Mouse (Mus musculus): Measurements from ENCODE around the gene Lsp1. TPM values are rescaled to one million over a fixed set of nuclear protein-coding genes. Genes with fewer than 3 reads are reported as not detected.

Lsp1 gene
- polyA plus RNA-seq, 2 experiments = 45.8 to 102 TPM

DNA sequence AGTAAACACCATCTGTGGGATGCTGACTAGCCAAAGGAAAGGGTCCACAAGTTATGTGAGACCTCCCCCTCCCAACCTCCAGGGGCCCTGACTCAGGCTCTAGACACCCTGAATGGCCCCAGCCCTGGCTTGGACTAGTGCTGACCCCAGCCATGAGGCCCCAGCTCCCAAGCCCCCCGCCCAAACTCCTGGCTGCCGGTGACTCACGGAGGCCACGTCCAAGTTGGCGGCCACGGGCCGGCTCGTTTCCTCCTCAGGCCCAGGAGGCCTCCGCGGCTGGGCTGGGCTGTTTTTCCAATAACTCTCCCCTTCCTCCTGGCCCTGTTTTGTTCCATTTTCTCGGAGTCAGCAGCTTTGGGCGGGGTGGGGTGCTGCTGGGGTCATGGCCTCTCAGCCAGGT lies 24.2 kb downstream of the Lsp1 start:
- TF ChIP-seq POLR2A (IDR thresholded peaks at IDR 0.05; ENCODE audit: borderline replicate concordance, extremely low read depth, insufficient read depth, insufficient read length) = no peak
- 62% methylated on average over 12 of the region's 12 CpGs for WGBS
- Histone ChIP-seq H3K4me3 (replicated peaks; ENCODE audit: low read length) (no peak overlapping the region), H3K9me3 (ENCODE audit: control insufficient read depth, low read length) (no peaks in the 10 kb centered on the region), H3K27me3 (ENCODE audit: control insufficient read depth, insufficient read depth, low read length) (no peaks in the 10 kb centered on the region), H3K36me3 (ENCODE audit: control insufficient read depth, insufficient read depth, low read length) (peaks cover 21% of the 10 kb centered on the region), H3K9ac (ENCODE audit: low read depth, low read length, severe bottlenecking) (no peak overlapping the region), H3K27ac (replicated peaks; ENCODE audit: low read depth, low read length) (peak overlapping the region; percentile 92), H3K4me1 (ENCODE audit: control insufficient read depth, insufficient read depth, low read length) (peaks cover 82% of the 10 kb centered on the region), H3K4me2 (replicated peaks; ENCODE audit: low read depth, low read length, severe bottlenecking) (no peak overlapping the region)
- DNase-seq (ENCODE audit: low spot score) (peak; percentile 58), ATAC-seq (ENCODE audit: low FRiP score, low read depth) (no peak)

- peak overlapping the region; percentile 5; the same call in 1 of the 2 replicates for H3K4me2 ChIP-seq (replicated peaks; ENCODE audit: low read depth, low read length, severe bottlenecking)
- peak; percentile 51 for ATAC-seq (ENCODE audit: low FRiP score, low read depth)
Measured at GRCm38 (mm10) chr7:142486751-142487162, 26.1 kb downstream of the Lsp1 start.

DNA sequence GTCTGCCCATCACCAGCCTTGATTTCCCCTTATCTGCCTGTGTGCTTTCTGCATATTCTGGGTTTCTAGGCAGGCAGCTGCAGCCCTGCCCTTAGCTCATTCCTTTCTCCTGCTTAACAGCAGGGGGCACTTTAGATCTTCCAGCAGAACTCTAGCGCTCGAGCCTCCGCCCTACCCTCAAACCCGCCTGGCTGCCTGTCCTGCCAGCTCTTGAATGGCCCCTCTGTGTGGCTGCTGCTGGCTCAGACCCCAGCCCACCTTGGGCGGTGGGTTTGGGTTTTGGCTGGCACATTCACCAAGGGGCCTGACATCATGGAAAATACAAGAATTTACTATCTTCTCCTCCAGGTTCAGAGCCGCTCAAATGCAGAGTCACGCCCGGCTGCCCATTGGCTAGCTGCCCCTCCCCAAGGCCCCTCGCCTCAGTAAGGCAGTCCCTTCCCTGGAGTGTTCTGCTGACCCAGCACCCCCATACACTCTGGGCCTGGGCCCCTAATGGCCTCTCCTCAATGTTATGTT lies 26.8 kb downstream of the Lsp1 start:
- H3K4me2 ChIP-seq (replicated peaks; ENCODE audit: low read depth, low read length, severe bottlenecking) = no peak overlapping the region; the same call in 1 of the 2 replicates
- peak; percentile 92 for DNase-seq (ENCODE audit: low spot score)
- TF ChIP-seq POLR2A (IDR thresholded peaks at IDR 0.05; ENCODE audit: borderline replicate concordance, extremely low read depth, insufficient read depth, insufficient read length) = no peak
- no peaks in the 10 kb centered on the region for H3K27me3 ChIP-seq (ENCODE audit: control insufficient read depth, insufficient read depth, low read length)
- H3K9ac ChIP-seq (ENCODE audit: low read depth, low read length, severe bottlenecking) = 0 out of 2 replicates have a peak overlapping the region, but pooled peaks have one; percentile 2
- peaks cover 41% of the 10 kb centered on the region for H3K36me3 ChIP-seq (ENCODE audit: control insufficient read depth, insufficient read depth, low read length)
- H3K4me3 ChIP-seq (replicated peaks; ENCODE audit: low read length) = no peak overlapping the region
- peak overlapping the region; percentile 92 for H3K27ac ChIP-seq (replicated peaks; ENCODE audit: low read depth, low read length)
- WGBS = 7% methylated on average over 9 of the region's 9 CpGs
- peak; percentile 73 for ATAC-seq (ENCODE audit: low FRiP score, low read depth)
- no peaks in the 10 kb centered on the region for H3K9me3 ChIP-seq (ENCODE audit: control insufficient read depth, low read length)
- peaks cover 60% of the 10 kb centered on the region for H3K4me1 ChIP-seq (ENCODE audit: control insufficient read depth, insufficient read depth, low read length)

More at GRCm38 (mm10) chr7:142486751-142487162, 26.1 kb downstream of the Lsp1 start:
- DNase-seq (ENCODE audit: low spot score) = peak; percentile 81
- H3K4me3 ChIP-seq (replicated peaks; ENCODE audit: low read length) = no peak overlapping the region
- peak overlapping the region; percentile 92 for H3K27ac ChIP-seq (replicated peaks; ENCODE audit: low read depth, low read length)
- no peaks in the 10 kb centered on the region for H3K9me3 ChIP-seq (ENCODE audit: control insufficient read depth, low read length)
- no peaks in the 10 kb centered on the region for H3K27me3 ChIP-seq (ENCODE audit: control insufficient read depth, insufficient read depth, low read length)
- WGBS = 9% methylated on average over 8 of the region's 8 CpGs
- H3K36me3 ChIP-seq (ENCODE audit: control insufficient read depth, insufficient read depth, low read length) = peaks cover 37% of the 10 kb centered on the region
- H3K4me1 ChIP-seq (ENCODE audit: control insufficient read depth, insufficient read depth, low read length) = peaks cover 66% of the 10 kb centered on the region
- TF ChIP-seq POLR2A (IDR thresholded peaks at IDR 0.05; ENCODE audit: borderline replicate concordance, extremely low read depth, insufficient read depth, insufficient read length) = no peak
- H3K9ac ChIP-seq (ENCODE audit: low read depth, low read length, severe bottlenecking) = 0 out of 2 replicates have a peak overlapping the region, but pooled peaks have one; percentile 2

DNA sequence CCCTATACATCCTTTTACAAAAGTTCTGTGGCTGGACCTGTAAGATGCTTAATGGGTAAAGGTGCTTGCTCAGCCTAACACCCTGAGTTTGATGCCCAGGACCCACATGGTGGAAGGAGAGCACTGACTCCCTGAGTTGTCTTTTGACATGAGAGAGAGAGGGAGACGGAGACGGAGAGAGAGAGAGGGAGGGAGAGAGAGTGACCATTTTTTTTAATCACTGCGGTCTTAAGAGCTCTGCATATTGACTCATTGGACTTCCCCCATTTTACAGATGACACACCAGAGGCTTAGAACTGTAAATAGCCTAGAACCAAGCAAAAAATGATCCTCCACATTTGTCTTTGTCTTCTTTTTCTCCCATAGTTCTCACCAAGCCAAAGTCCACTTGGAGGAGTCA lies 27.4 kb downstream of the Lsp1 start:
- WGBS = 63% methylated on average over 3 of the region's 3 CpGs
- no peak for ATAC-seq (ENCODE audit: low FRiP score, low read depth)
- Histone ChIP-seq H3K4me2 (replicated peaks; ENCODE audit: low read depth, low read length, severe bottlenecking) (no peak overlapping the region), H3K4me1 (ENCODE audit: control insufficient read depth, insufficient read depth, low read length) (peaks cover 53% of the 10 kb centered on the region), H3K36me3 (ENCODE audit: control insufficient read depth, insufficient read depth, low read length) (peaks cover 47% of the 10 kb centered on the region), H3K4me3 (replicated peaks; ENCODE audit: low read length) (no peak overlapping the region), H3K9me3 (ENCODE audit: control insufficient read depth, low read length) (no peaks in the 10 kb centered on the region), H3K27me3 (ENCODE audit: control insufficient read depth, insufficient read depth, low read length) (no peaks in the 10 kb centered on the region), H3K9ac (ENCODE audit: low read depth, low read length, severe bottlenecking) (no peak overlapping the region), H3K27ac (replicated peaks; ENCODE audit: low read depth, low read length) (peak overlapping the region; percentile 92)
- DNase-seq (ENCODE audit: low spot score) = no peak
- no peak for TF ChIP-seq POLR2A (IDR thresholded peaks at IDR 0.05; ENCODE audit: borderline replicate concordance, extremely low read depth, insufficient read depth, insufficient read length)

DNA sequence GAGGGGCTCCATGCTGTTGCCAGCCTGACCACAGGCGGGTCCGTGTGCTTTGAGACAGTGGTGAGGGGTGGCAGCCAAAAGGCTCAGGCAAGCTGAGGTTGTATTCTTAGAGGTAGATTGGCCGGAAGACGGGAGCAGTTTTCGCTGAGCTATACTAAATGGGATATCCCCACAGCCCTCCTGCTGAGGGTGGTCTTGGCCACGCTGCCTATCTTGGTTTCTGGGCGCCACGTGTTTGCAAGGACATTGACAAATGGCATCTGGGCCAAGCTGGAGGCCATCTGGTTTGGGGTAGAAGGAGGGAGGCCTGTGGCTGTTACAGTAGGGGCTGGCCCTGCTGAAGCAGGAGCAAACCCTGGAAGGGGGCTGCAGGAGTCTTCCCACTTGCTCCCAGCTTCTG lies 32.9 kb downstream of the Lsp1 start:
- Histone ChIP-seq H3K9ac (ENCODE audit: low read depth, low read length, severe bottlenecking) (no peak overlapping the region), H3K4me3 (replicated peaks; ENCODE audit: low read length) (no peak overlapping the region), H3K27ac (replicated peaks; ENCODE audit: low read depth, low read length) (peak overlapping the region; percentile 38; the same call in 1 of the 2 replicates), H3K9me3 (ENCODE audit: control insufficient read depth, low read length) (no peaks in the 10 kb centered on the region), H3K4me2 (replicated peaks; ENCODE audit: low read depth, low read length, severe bottlenecking) (no peak overlapping the region), H3K27me3 (ENCODE audit: control insufficient read depth, insufficient read depth, low read length) (no peaks in the 10 kb centered on the region), H3K36me3 (ENCODE audit: control insufficient read depth, insufficient read depth, low read length) (peaks cover 40% of the 10 kb centered on the region), H3K4me1 (ENCODE audit: control insufficient read depth, insufficient read depth, low read length) (peaks cover 3% of the 10 kb centered on the region; the same call in 1 of the 2 replicates)
- TF ChIP-seq POLR2A (IDR thresholded peaks at IDR 0.05; ENCODE audit: borderline replicate concordance, extremely low read depth, insufficient read depth, insufficient read length) = no peak
- no peak for DNase-seq (ENCODE audit: low spot score)
- 45% methylated on average over 8 of the region's 8 CpGs for WGBS
- ATAC-seq (ENCODE audit: low FRiP score, low read depth) = 0 out of 2 replicates have a peak, but pooled peaks have one; percentile 14
